Mouse (Mus musculus) hindbrain, embryonic 16.5 days (tissue): ENCODE data around the gene Tipin. TPM values are rescaled to one million over a fixed set of nuclear protein-coding genes. Genes with fewer than 3 reads are reported as not detected.

Experiments
- ATAC-seq: fragments of 200-750 bp; cut with Nextera tagmentation; 2 replicates; pipeline ENCODE4 v1.8.0; 2017; ENCODE audit warnings: moderate TSS enrichment, moderate library complexity
- H3K27ac ChIP-seq: fragments of 300-500 bp; sonication (generic); 2 replicates; pipeline ENCODE4 v1.5.1; 2014; ENCODE audit warnings: low read depth, mild to moderate bottlenecking, control low read depth, low read length, moderate library complexity
- H3K27me3 ChIP-seq: fragments of 300-500 bp; sonication (generic); replicated peaks from 2 replicates; pipeline ENCODE4 v1.6.1; 2014; ENCODE audit warnings: low read length; ENCODE audit not compliant: control insufficient read depth, insufficient read depth
- H3K36me3 ChIP-seq: fragments of 300-500 bp; sonication (generic); 2 replicates; pipeline ENCODE4 v1.6.1; 2014; ENCODE audit warnings: mild to moderate bottlenecking, low read length, moderate library complexity, mixed read lengths; ENCODE audit not compliant: control insufficient read depth, insufficient read depth
- H3K4me1 ChIP-seq: fragments of 300-500 bp; sonication (generic); 2 replicates; pipeline ENCODE4 v1.6.1; 2014; ENCODE audit warnings: low read depth, low read length; ENCODE audit not compliant: control insufficient read depth, insufficient read depth
- H3K4me2 ChIP-seq: fragments of 300-500 bp; sonication (generic); 2 replicates; pipeline ENCODE4 v1.6.1; 2014; ENCODE audit warnings: mild to moderate bottlenecking, low read length, control low read depth, moderate library complexity
- H3K4me3 ChIP-seq: fragments of 300-500 bp; sonication (generic); 2 replicates; pipeline ENCODE4 v1.5.1; 2014; ENCODE audit warnings: mild to moderate bottlenecking, low read length, control low read depth, moderate library complexity
- H3K9ac ChIP-seq: fragments of 300-500 bp; sonication (generic); 2 replicates; pipeline ENCODE4 v1.6.1; 2014; ENCODE audit warnings: low read depth, mild to moderate bottlenecking, control low read depth, low read length, moderate library complexity
- H3K9me3 ChIP-seq: fragments of 300-500 bp; sonication (generic); 2 replicates; pipeline ENCODE4 v1.6.1; 2014; ENCODE audit warnings: mild to moderate bottlenecking, low read length, moderate library complexity; ENCODE audit not compliant: control insufficient read depth
- whole genome bisulfite sequencing: fragments of 180-500 bp; shearing (Covaris S2); extraction: QIAGEN DNeasy Blood & Tissue Kit; methylation state at CpG from one replicate; pipeline ENCODE4 v1.1.7; 2014; 5-methylcytosine and 5-hydroxymethylcytosine counted together
- polyA plus RNA-seq: library from polyadenylated mRNA; unstranded; fragments of >200 nt; fragmentation: Nextera tagmentation; extraction: Ambion mirVana; gene quantifications from 2 replicates; pipeline ENCODE4 v1.2.1, GENCODE M21; 2015

Tipin gene
- polyA plus RNA-seq, 1 experiment from 2014 or later, result 68.3 TPM

- Histone ChIP-seq H3K9me3 (no peaks in the 10 kb centered on the region), H3K4me1 (peaks cover 9% of the 10 kb centered on the region), H3K27me3 (no peaks in the 10 kb centered on the region), H3K9ac (no peak overlapping the region), H3K4me3 (no peak overlapping the region), H3K36me3 (no peaks in the 10 kb centered on the region), H3K4me2 (no peak overlapping the region), H3K27ac (no peak overlapping the region)
- ATAC-seq, result no peak
- 87% methylated on average over 1 of the region's 1 CpGs for WGBS
Observed at GRCm38 (mm10) chr9:64249371-64249770, 32.0 kb upstream of the Tipin start.

- Histone ChIP-seq H3K27me3 (no peaks in the 10 kb centered on the region), H3K4me2 (no peak overlapping the region), H3K4me3 (no peak overlapping the region), H3K4me1 (peaks cover 9% of the 10 kb centered on the region), H3K9ac (no peak overlapping the region), H3K27ac (no peak overlapping the region), H3K36me3 (no peaks in the 10 kb centered on the region), H3K9me3 (no peaks in the 10 kb centered on the region)
- ATAC-seq, result no peak
Observed at GRCm38 (mm10) chr9:64250111-64250730, 31.2 kb upstream of the Tipin start.

GRCm38 (mm10) chr9:64252591-64253020 is 28.8 kb upstream of the Tipin start:
- H3K36me3 ChIP-seq, result no peaks in the 10 kb centered on the region
- H3K4me1 ChIP-seq, result peaks cover 9% of the 10 kb centered on the region
- peak overlapping the region; percentile 81 for H3K4me3 ChIP-seq
- H3K9me3 ChIP-seq, result no peaks in the 10 kb centered on the region
- H3K4me2 ChIP-seq, result peak overlapping the region; percentile 75
- H3K9ac ChIP-seq, result peak overlapping the region; percentile 86
- peak overlapping the region; percentile 91 for H3K27ac ChIP-seq
- WGBS, result under 1% methylated on average over 16 of the region's 16 CpGs
- ATAC-seq, result no peak
- H3K27me3 ChIP-seq, result no peaks in the 10 kb centered on the region

GRCm38 (mm10) chr9:64253021-64253904 is 28.1 kb upstream of the Tipin start, which contains the start of gene Map2k1:
Gene Map2k1, minus strand, starts transcription at chr9:64253631.
- peak within 1 kb of the TSS; percentile 91 for H3K27ac ChIP-seq
- H3K4me3 ChIP-seq, result peak within 1 kb of the TSS; percentile 81
- peaks cover 9% of the 10 kb centered on the region for H3K4me1 ChIP-seq
- no peaks in the 10 kb centered on the region for H3K36me3 ChIP-seq
- no peaks in the 10 kb centered on the region for H3K9me3 ChIP-seq
- H3K27me3 ChIP-seq, result no peaks in the 10 kb centered on the region
- WGBS, result under 1% methylated on average over 83 of the region's 89 CpGs
- H3K4me2 ChIP-seq, result peak within 1 kb of the TSS; percentile 75
- peak; percentile 98 for ATAC-seq
- H3K9ac ChIP-seq, result peak within 1 kb of the TSS; percentile 86

GRCm38 (mm10) chr9:64255422-64255821 is 26.0 kb upstream of the Tipin start:
- Histone ChIP-seq H3K27ac (no peak overlapping the region), H3K9ac (no peak overlapping the region), H3K4me2 (no peak overlapping the region), H3K4me1 (peaks cover 9% of the 10 kb centered on the region), H3K9me3 (no peaks in the 10 kb centered on the region), H3K36me3 (no peaks in the 10 kb centered on the region), H3K27me3 (no peaks in the 10 kb centered on the region), H3K4me3 (no peak overlapping the region)
- ATAC-seq, result no peak
- WGBS, result 86% methylated on average over 3 of the region's 3 CpGs

- H3K4me2 ChIP-seq, result no peak overlapping the region
- 92% methylated on average over 3 of the region's 3 CpGs for WGBS
- H3K9me3 ChIP-seq, result no peaks in the 10 kb centered on the region
- no peak overlapping the region for H3K4me3 ChIP-seq
- no peaks in the 10 kb centered on the region for H3K36me3 ChIP-seq
- ATAC-seq, result no peak
- H3K9ac ChIP-seq, result no peak overlapping the region
- H3K27ac ChIP-seq, result no peak overlapping the region
- H3K4me1 ChIP-seq, result peaks cover 9% of the 10 kb centered on the region
- no peaks in the 10 kb centered on the region for H3K27me3 ChIP-seq
Observed at GRCm38 (mm10) chr9:64256204-64256603, 25.2 kb upstream of the Tipin start.

GRCm38 (mm10) chr9:64259906-64260305 is 21.5 kb upstream of the Tipin start:
- no peak overlapping the region for H3K9ac ChIP-seq
- H3K4me1 ChIP-seq, result no peaks in the 10 kb centered on the region
- WGBS, result 90% methylated on average over 5 of the region's 5 CpGs
- no peaks in the 10 kb centered on the region for H3K27me3 ChIP-seq
- H3K4me2 ChIP-seq, result no peak overlapping the region
- no peak overlapping the region for H3K27ac ChIP-seq
- no peaks in the 10 kb centered on the region for H3K36me3 ChIP-seq
- no peak for ATAC-seq
- no peaks in the 10 kb centered on the region for H3K9me3 ChIP-seq
- H3K4me3 ChIP-seq, result no peak overlapping the region

- no peaks in the 10 kb centered on the region for H3K27me3 ChIP-seq
- no peak overlapping the region for H3K4me3 ChIP-seq
- 91% methylated on average over 4 of the region's 4 CpGs for WGBS
- H3K4me1 ChIP-seq, result no peaks in the 10 kb centered on the region
- H3K27ac ChIP-seq, result no peak overlapping the region
- no peak overlapping the region for H3K4me2 ChIP-seq
- no peak overlapping the region for H3K9ac ChIP-seq
- H3K9me3 ChIP-seq, result no peaks in the 10 kb centered on the region
- H3K36me3 ChIP-seq, result no peaks in the 10 kb centered on the region
- ATAC-seq, result no peak
Observed at GRCm38 (mm10) chr9:64261023-64261422, 20.4 kb upstream of the Tipin start.

GRCm38 (mm10) chr9:64264813-64265212 is 16.6 kb upstream of the Tipin start:
- Histone ChIP-seq H3K4me2 (no peak overlapping the region), H3K9me3 (no peaks in the 10 kb centered on the region), H3K27ac (no peak overlapping the region), H3K4me1 (no peaks in the 10 kb centered on the region), H3K9ac (no peak overlapping the region), H3K4me3 (no peak overlapping the region), H3K27me3 (no peaks in the 10 kb centered on the region), H3K36me3 (no peaks in the 10 kb centered on the region)
- WGBS, result 60% methylated on average over 1 of the region's 1 CpGs
- ATAC-seq, result no peak
